Mouse (Mus musculus): ENCODE data around the gene Ptpro. TPM values are rescaled to one million over a fixed set of nuclear protein-coding genes. Genes with fewer than 3 reads are reported as not detected.

Gene Ptpro
- polyA plus RNA-seq, 1 experiment, result not detected

DNA sequence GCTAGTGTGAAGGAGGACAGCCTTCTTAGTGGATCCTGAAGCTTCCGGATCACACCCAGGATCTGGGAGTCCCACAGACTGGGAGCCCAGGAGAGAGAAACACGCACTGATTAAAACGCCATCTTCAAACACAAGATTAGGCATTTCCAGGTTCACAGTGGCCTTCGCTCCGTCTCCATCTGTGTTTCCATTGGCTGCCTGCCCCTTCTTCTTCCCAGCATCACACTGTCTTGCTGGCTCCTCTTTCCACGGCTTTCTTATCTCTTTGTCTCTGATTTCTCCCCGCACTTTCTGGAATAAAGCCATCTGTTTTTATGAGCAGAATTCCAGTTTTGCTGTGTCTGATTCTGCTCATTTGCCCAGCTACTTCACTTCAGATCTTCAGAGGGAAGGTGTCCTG, 108.0 kb downstream of the Ptpro start:
- H3K4me3 ChIP-seq (replicated peaks), result no peak overlapping the region
- no peaks in the 10 kb centered on the region for H3K4me1 ChIP-seq (ENCODE audit: control insufficient read depth)
- TF ChIP-seq GATA1 (IDR thresholded peaks at IDR 0.05; ENCODE audit: low read length), result no peak
- no peak for TF ChIP-seq TAL1 (IDR thresholded peaks at IDR 0.05; ENCODE audit: low read length)
- H3K36me3 ChIP-seq (ENCODE audit: control insufficient read depth), result no peaks in the 10 kb centered on the region
- peaks cover 8% of the 10 kb centered on the region for H3K9me3 ChIP-seq (ENCODE audit: control insufficient read depth, low read length)
- H3K27me3 ChIP-seq (ENCODE audit: control insufficient read depth), result no peaks in the 10 kb centered on the region

DNA sequence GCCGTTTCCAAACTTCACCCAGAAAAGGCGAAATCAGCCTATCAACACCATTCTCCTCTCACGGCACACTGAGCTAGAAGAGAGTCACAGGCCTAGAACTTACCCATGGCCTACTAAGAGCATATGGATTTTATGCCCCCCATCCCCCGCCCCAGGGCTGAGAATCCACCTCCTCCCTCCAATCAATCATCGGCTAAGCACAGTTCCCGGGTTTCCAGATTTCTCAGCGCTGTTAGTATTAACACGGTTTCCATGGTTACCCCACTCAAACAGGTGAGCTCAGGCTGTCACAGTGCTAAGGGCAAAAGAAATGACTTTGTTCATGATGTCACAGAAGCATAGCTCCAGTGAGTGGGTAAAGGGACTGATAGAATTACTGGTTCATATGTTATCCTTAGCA, 110.1 kb downstream of the Ptpro start:
- H3K9me3 ChIP-seq (ENCODE audit: control insufficient read depth, low read length), result peaks cover 5% of the 10 kb centered on the region
- H3K4me1 ChIP-seq (ENCODE audit: control insufficient read depth), result no peaks in the 10 kb centered on the region
- no peak overlapping the region for H3K4me3 ChIP-seq (replicated peaks)
- no peaks in the 10 kb centered on the region for H3K36me3 ChIP-seq (ENCODE audit: control insufficient read depth)
- no peaks in the 10 kb centered on the region for H3K27me3 ChIP-seq (ENCODE audit: control insufficient read depth)
- TF ChIP-seq TAL1 (IDR thresholded peaks at IDR 0.05; ENCODE audit: low read length), result no peak
- TF ChIP-seq GATA1 (IDR thresholded peaks at IDR 0.05; ENCODE audit: low read length), result no peak

DNA sequence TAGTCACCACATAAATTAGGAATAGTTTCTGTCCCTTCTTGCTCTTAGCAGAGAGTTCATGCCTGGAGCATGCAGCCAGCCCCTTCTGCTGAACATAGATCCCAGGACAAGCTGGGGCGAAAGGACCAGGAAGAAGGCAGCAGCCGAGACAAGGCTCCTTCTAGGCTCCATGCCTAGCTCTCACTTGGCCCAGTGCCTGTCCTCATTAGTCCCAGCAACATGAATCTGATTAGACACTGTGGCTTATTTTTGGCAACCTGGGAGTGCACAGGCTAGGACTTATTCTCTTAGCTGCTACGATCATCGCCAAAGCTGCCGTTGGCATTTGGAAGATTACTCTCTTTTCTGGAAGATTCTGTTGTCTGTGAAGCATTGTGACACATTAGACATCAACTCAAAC, 112.6 kb downstream of the Ptpro start:
- H3K27me3 ChIP-seq (ENCODE audit: control insufficient read depth), result no peaks in the 10 kb centered on the region
- peaks cover 3% of the 10 kb centered on the region for H3K9me3 ChIP-seq (ENCODE audit: control insufficient read depth, low read length)
- no peaks in the 10 kb centered on the region for H3K4me1 ChIP-seq (ENCODE audit: control insufficient read depth)
- no peak overlapping the region for H3K4me3 ChIP-seq (replicated peaks)
- H3K36me3 ChIP-seq (ENCODE audit: control insufficient read depth), result no peaks in the 10 kb centered on the region
- no peak for TF ChIP-seq TAL1 (IDR thresholded peaks at IDR 0.05; ENCODE audit: low read length)
- no peak for TF ChIP-seq GATA1 (IDR thresholded peaks at IDR 0.05; ENCODE audit: low read length)

DNA sequence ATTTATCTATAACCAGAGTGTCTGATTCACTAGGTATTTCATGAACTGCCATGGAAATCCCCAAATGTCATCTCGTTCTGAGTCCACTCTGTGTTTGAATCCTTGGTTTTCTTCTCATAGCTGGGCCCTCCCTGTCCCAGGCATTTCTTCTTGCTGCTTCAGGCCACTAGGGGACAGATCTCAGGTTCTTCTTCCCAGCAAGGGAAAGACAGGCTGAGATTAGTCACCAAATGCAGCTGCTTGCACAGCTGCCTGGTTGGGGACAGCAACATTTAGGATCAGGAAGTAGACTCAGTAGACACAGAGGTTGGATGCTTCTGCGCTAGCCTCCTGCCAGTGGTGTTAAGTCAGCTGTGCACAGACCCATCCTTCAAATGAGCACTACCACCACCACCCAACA, 113.5 kb downstream of the Ptpro start:
- no peaks in the 10 kb centered on the region for H3K36me3 ChIP-seq (ENCODE audit: control insufficient read depth)
- no peaks in the 10 kb centered on the region for H3K27me3 ChIP-seq (ENCODE audit: control insufficient read depth)
- H3K9me3 ChIP-seq (ENCODE audit: control insufficient read depth, low read length), result peaks cover 2% of the 10 kb centered on the region
- no peaks in the 10 kb centered on the region for H3K4me1 ChIP-seq (ENCODE audit: control insufficient read depth)
- no peak overlapping the region for H3K4me3 ChIP-seq (replicated peaks)
- TF ChIP-seq GATA1 (IDR thresholded peaks at IDR 0.05; ENCODE audit: low read length) (no peak), TAL1 (IDR thresholded peaks at IDR 0.05; ENCODE audit: low read length) (no peak)

DNA sequence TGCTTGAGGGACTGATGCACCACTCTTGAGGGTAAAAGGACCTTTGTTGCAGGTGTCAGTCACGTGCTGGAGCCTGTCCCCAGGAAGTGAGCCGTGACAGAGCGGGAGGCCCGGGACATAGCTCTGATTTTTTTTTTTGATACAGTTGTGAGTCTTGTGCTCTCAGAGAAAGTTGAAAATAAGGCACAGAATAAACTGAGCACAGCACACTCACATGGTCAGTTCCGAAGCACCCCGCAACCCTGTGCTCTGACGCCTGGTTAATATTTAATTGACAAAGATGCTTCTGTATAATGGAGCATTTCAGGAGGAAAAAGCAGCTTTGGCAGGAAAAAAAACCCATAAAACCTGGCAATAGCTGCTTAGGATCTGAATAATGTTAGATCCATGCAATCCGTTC, 118.6 kb downstream of the Ptpro start:
- H3K27me3 ChIP-seq (ENCODE audit: control insufficient read depth), result no peaks in the 10 kb centered on the region
- no peak for TF ChIP-seq GATA1 (IDR thresholded peaks at IDR 0.05; ENCODE audit: low read length)
- TF ChIP-seq TAL1 (IDR thresholded peaks at IDR 0.05; ENCODE audit: low read length), result no peak
- H3K4me1 ChIP-seq (ENCODE audit: control insufficient read depth), result no peaks in the 10 kb centered on the region
- no peaks in the 10 kb centered on the region for H3K36me3 ChIP-seq (ENCODE audit: control insufficient read depth)
- no peak overlapping the region for H3K4me3 ChIP-seq (replicated peaks)
- H3K9me3 ChIP-seq (ENCODE audit: control insufficient read depth, low read length), result no peaks in the 10 kb centered on the region

DNA sequence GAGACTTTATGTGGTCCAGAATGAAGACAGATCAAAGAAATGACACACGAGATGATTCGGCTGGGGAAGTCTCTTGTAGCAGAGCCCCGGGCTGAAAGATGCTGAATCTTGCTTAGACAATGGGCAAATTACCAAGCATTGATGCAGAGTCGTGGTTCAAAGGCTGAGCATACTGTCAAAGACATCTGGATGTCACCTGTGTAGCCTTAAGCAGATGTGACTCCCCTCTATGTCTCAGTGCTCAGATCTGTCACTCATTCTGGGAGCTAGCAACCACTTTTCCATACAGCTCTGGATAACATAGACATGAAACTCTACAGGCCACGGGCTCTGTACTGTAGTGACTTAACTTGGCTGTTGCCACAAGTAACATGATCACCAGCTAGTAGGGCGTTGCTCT, 119.3 kb downstream of the Ptpro start:
- Histone ChIP-seq H3K27me3 (ENCODE audit: control insufficient read depth) (no peaks in the 10 kb centered on the region), H3K36me3 (ENCODE audit: control insufficient read depth) (no peaks in the 10 kb centered on the region), H3K4me1 (ENCODE audit: control insufficient read depth) (no peaks in the 10 kb centered on the region), H3K9me3 (ENCODE audit: control insufficient read depth, low read length) (no peaks in the 10 kb centered on the region), H3K4me3 (replicated peaks) (no peak overlapping the region)
- TF ChIP-seq GATA1 (IDR thresholded peaks at IDR 0.05; ENCODE audit: low read length), result no peak
- no peak for TF ChIP-seq TAL1 (IDR thresholded peaks at IDR 0.05; ENCODE audit: low read length)

DNA sequence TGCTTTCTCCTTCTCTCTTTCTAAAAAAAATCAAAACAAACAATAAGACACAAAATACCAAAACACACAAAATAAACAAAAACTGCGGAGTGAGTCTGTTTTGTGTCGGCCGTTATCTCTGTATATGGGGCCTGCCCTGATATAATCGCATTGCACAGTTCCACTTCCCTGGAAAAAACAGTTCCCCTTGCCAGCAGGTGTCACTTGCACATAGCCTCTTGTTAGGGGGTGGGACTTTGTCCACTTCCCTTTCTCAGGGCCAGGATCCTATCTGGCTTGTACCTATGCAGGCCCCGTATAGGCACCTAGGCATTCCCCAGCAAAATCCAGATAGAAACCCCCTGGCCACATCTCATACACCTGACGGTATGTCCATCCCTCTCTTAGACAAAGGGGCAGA, 121.8 kb downstream of the Ptpro start:
- Histone ChIP-seq H3K36me3 (ENCODE audit: control insufficient read depth) (no peaks in the 10 kb centered on the region), H3K4me3 (replicated peaks) (no peak overlapping the region), H3K9me3 (ENCODE audit: control insufficient read depth, low read length) (no peaks in the 10 kb centered on the region), H3K4me1 (ENCODE audit: control insufficient read depth) (no peaks in the 10 kb centered on the region), H3K27me3 (ENCODE audit: control insufficient read depth) (no peaks in the 10 kb centered on the region)
- TF ChIP-seq GATA1 (IDR thresholded peaks at IDR 0.05; ENCODE audit: low read length) (no peak), TAL1 (IDR thresholded peaks at IDR 0.05; ENCODE audit: low read length) (no peak)

DNA sequence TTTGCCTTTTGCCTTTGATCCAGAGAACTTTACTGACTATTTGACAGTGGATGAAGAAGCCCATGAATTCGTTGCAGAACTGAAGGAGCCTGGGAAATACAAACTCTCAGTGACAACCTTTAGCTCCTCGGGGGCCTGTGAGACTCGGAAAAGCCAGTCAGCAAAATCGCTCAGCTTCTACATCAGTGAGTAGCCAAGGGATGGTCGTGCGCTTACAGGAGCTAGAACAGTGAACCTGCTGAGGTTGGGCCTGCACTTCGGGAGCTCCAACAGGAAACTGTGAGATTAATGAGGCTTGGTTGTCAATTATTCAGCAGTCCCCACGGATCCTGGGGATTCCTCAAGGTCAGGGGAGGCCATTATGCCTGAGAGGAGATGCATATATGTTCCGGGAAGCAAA, 130.4 kb downstream of the Ptpro start:
- Histone ChIP-seq H3K36me3 (ENCODE audit: control insufficient read depth) (no peaks in the 10 kb centered on the region), H3K4me1 (ENCODE audit: control insufficient read depth) (no peaks in the 10 kb centered on the region), H3K9me3 (ENCODE audit: control insufficient read depth, low read length) (peaks cover 5% of the 10 kb centered on the region; the same call in 1 of the 2 replicates), H3K4me3 (replicated peaks) (no peak overlapping the region), H3K27me3 (ENCODE audit: control insufficient read depth) (no peaks in the 10 kb centered on the region)
- TF ChIP-seq GATA1 (IDR thresholded peaks at IDR 0.05; ENCODE audit: low read length) (no peak), TAL1 (IDR thresholded peaks at IDR 0.05; ENCODE audit: low read length) (no peak)

DNA sequence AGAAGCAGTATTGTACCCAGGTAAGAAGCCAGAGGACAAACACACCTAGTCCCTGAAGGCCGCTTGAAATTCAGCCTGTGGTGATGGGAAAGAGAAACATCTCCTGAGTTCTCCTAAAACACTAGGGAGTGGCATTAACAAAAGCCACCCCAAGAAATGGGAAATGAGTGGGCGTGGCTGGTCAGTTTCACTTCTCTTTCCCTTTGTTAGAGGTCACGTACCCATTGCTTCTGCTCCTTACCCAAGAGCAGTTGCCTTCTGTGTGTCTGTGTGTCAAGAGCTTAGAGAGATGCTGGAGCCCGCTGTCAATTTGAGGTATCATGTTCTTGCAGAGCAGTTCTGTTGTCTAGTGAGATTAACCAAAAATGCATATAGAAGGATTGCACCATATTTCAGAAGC, 134.2 kb downstream of the Ptpro start:
- no peak for TF ChIP-seq GATA1 (IDR thresholded peaks at IDR 0.05; ENCODE audit: low read length)
- TF ChIP-seq TAL1 (IDR thresholded peaks at IDR 0.05; ENCODE audit: low read length), result no peak
- no peaks in the 10 kb centered on the region for H3K27me3 ChIP-seq (ENCODE audit: control insufficient read depth)
- no peaks in the 10 kb centered on the region for H3K36me3 ChIP-seq (ENCODE audit: control insufficient read depth)
- no peak overlapping the region for H3K4me3 ChIP-seq (replicated peaks)
- H3K4me1 ChIP-seq (ENCODE audit: control insufficient read depth), result no peaks in the 10 kb centered on the region
- 0 out of 2 replicates have a peak, but pooled peaks cover 2% of the 10 kb centered on the region for H3K9me3 ChIP-seq (ENCODE audit: control insufficient read depth, low read length)

DNA sequence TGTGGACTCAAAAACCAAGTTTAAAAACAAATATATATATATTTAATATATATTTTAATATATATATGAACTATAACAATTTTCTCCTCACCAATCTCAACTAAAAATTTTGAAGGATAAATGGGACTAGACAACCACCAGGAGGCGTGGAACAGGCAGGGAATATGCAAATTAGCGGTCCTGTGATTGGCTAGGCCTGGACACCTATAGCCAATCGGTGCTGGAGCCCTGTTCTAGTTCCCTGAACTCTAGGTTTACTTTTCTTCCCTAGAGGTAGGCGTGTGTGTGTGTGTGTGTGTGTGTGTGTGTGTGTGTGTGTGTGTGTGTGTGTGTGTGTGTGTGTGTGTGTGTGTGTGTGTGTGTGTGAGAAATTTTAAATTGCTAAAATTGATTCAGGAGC, 134.8 kb downstream of the Ptpro start:
- Histone ChIP-seq H3K36me3 (ENCODE audit: control insufficient read depth) (no peaks in the 10 kb centered on the region), H3K4me3 (replicated peaks) (no peak overlapping the region), H3K9me3 (ENCODE audit: control insufficient read depth, low read length) (0 out of 2 replicates have a peak, but pooled peaks cover 2% of the 10 kb centered on the region), H3K27me3 (ENCODE audit: control insufficient read depth) (no peaks in the 10 kb centered on the region), H3K4me1 (ENCODE audit: control insufficient read depth) (no peaks in the 10 kb centered on the region)
- no peak for TF ChIP-seq GATA1 (IDR thresholded peaks at IDR 0.05; ENCODE audit: low read length)
- TF ChIP-seq TAL1 (IDR thresholded peaks at IDR 0.05; ENCODE audit: low read length), result no peak
